Mouse (Mus musculus) Patski (cell line): Measurements from ENCODE around the gene Tmem274. TPM values are rescaled to one million over a fixed set of nuclear protein-coding genes. Genes with fewer than 3 reads are reported as not detected.

Source experiments
- ATAC-seq: fragments of 100-300 bp; one replicate; pipeline ENCODE4 v1.8.0; 2021
- CTCF ChIA-PET: fragments of 350-600 bp; sonication (Branson Sonifier 250); formaldehyde crosslinking; loops from one replicate; lab custom pipeline; 2022; ENCODE audit warnings: inconsistent platforms; lab: Charles Lee
- POLR2A ChIA-PET: fragments of 350-600 bp; sonication (Branson Sonifier 250); formaldehyde crosslinking; loops from one replicate; lab custom pipeline; 2022; ENCODE audit warnings: antibody characterized with exemption, inconsistent platforms; lab: Charles Lee
- DNase-seq: peaks from one replicate; pipeline ENCODE4 v3.0.0-alpha.2; 2011; ENCODE audit warnings: low read depth, low spot score
- H3K27me3 ChIP-seq: fragments of 371-371 bp; one replicate; pipeline ENCODE4 v1.5.1; 2021
- CTCF ChIP-seq: fragments of 100-300 bp; IDR thresholded peaks from one replicate; pipeline ENCODE4 v1.5.1; 2021
- in situ Hi-C: fragments of 300-500 bp; cut with MboI; formaldehyde crosslinking; loops from 3 replicates; pipeline ENCODE4 v1.11.1; 2018; ENCODE audit warnings: low pct_unique_long_range_greater_than_20kb, mixed read lengths
- polyA plus RNA-seq: library from polyadenylated mRNA; unstranded; gene quantifications from one replicate; pipeline ENCODE4 v1.2.3, GENCODE M21; 2021

The Tmem274 gene
- polyA plus RNA-seq, 1 experiment from 2014 or later: not detected

DNA sequence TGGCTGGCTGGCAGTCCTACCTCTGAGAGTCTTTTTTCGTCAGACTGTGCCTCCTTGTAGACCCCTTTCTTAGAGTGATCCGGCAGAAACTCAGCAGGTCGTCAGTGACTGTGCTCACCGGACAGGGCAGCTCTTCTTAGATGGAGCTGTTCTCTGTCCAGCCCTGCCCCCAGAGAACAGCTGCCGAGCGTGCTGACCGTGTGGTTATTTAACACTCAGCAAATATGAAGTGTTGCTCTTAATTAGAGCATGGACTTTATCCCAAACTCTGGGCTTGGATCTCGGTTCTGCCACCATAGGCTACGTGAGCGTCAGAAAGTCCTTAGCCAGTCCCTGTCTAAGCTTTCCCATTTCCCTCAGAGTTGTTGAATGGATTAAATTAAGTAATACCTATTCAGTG is 44.1 kb downstream of the Tmem274 start:
- TF ChIP-seq CTCF: no peak
- no peak for ATAC-seq
- H3K27me3 ChIP-seq: no peaks in the 10 kb centered on the region
- DNase-seq: no peak
- ChIA-PET POLR2A (no interaction called here), CTCF (interaction anchor here (0.8 kb wide), 1 partner anchor 9 kb away, joined by 3 read pairs; no protein-coding TSS in a partner anchor)
- in situ Hi-C loops: no loop called here

DNA sequence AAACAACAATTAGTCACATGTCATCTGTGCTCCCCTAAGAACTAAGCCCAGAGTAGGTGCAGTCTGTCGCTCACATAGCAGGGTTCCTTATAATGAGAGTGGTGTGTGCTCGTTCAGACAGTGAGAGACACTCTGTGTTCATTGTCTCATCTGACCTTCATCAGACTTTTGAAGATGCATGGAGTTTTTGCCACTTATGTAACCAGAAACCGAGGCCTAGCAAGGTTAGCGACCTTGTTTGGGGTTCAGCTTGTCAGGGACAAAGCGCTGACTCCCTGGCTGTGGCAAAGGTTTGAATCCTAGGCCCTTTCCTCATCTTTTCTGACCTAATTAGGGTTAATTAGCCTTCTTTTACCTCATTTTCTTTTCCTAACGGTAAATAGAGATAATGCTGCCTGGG is 46.8 kb downstream of the Tmem274 start:
- POLR2A ChIA-PET: no interaction called here
- TF ChIP-seq CTCF: no peak
- CTCF ChIA-PET: no interaction called here
- in situ Hi-C loops: no loop called here
- no peaks in the 10 kb centered on the region for H3K27me3 ChIP-seq
- ATAC-seq (no peak), DNase-seq (no peak)

GRCm38 (mm10) chr4:149525170-149525569 is 48.0 kb downstream of the Tmem274 start:
- DNase-seq (no peak), ATAC-seq (no peak)
- POLR2A ChIA-PET: no interaction called here
- CTCF ChIA-PET: interaction anchor here (0.6 kb wide), 1 partner anchor 137 kb away, joined by 3 read pairs; no protein-coding TSS in a partner anchor
- no peaks in the 10 kb centered on the region for H3K27me3 ChIP-seq
- no peak for TF ChIP-seq CTCF
- in situ Hi-C loops: no loop called here

- CTCF ChIA-PET: interaction anchor here (0.6 kb wide), 1 partner anchor 138 kb away, joined by 3 read pairs; no protein-coding TSS in a partner anchor
- no peaks in the 10 kb centered on the region for H3K27me3 ChIP-seq
- no peak for ATAC-seq
- in situ Hi-C loops: no loop called here
- no peak for TF ChIP-seq CTCF
- no peak for DNase-seq
- POLR2A ChIA-PET: no interaction called here
Measured at GRCm38 (mm10) chr4:149525811-149526210, 48.6 kb downstream of the Tmem274 start.

DNA sequence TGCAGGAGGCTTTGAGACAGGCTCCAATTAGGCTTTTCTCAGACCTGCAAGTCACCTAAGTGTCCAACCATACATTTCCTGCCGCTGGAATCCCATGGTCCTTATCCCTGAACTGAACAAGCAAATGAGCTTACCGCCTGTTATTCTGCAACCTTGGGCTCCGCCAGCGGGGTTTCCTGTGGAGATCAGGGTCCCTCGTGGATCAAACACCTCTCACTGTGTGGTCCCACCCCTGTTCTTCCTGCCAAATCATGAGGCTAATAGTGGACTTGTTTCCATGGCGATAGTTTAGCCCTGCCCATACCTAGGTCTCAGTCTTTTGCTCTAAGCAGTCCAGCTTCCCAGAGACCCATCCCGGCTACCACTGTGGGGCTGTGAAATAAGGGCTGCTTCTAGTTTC is 49.2 kb downstream of the Tmem274 start:
- no peaks in the 10 kb centered on the region for H3K27me3 ChIP-seq
- CTCF ChIA-PET: no interaction called here
- no peak for TF ChIP-seq CTCF
- no peak for ATAC-seq
- POLR2A ChIA-PET: no interaction called here
- in situ Hi-C loops: no loop called here
- no peak for DNase-seq

DNA sequence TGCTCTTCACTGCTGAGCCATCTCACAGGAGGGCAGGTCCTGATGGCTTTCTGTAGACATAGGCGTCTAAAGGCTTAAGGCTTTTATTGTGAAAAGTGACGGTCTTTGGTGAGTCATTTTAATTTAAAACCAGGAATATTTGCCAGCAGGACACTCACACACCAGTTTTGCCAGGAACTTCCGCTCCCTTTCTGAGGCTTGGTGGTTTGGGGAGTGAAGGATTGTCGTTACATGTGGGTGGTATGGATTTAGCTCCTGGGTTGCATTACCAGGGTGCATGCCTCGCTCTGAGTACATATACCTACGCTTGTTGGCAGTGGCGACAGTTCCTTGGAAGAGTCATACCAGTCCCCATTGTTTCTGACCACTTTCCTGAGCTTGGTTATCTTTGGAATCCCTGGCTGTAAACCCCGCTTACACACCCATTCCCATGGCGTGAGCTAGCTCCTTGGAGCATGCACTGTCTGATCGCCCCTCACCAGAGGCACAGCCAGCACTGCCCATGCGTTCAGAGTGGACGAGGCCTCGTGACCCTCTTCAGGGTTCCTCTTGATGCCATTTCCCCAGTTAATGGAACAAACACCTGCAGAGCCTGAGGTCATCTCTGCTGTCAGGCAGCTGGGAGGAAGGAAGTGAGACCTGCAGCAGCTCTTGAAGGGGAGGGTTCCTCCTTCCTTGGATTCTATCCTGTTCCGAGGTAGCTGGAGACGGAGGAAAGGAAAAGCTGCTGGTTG is 50.6 kb downstream of the Tmem274 start:
- peak; percentile 49 for DNase-seq
- CTCF ChIA-PET: no interaction called here
- H3K27me3 ChIP-seq: no peaks in the 10 kb centered on the region
- TF ChIP-seq CTCF: no peak
- peak; percentile 35 for ATAC-seq
- in situ Hi-C loops: no loop called here
- POLR2A ChIA-PET: no interaction called here

- in situ Hi-C loops: loop anchor here (5.0 kb wide), 1 partner anchor 37 kb away; no protein-coding TSS in a partner anchor
Measured at GRCm38 (mm10) chr4:149529691-149530090, 52.5 kb downstream of the Tmem274 start.

More at GRCm38 (mm10) chr4:149529691-149530090, 52.5 kb downstream of the Tmem274 start:
- POLR2A ChIA-PET: no interaction called here
- TF ChIP-seq CTCF: no peak
- CTCF ChIA-PET: interaction anchor here (1.0 kb wide), 1 partner anchor 9 kb away, joined by 3 read pairs; no protein-coding TSS in a partner anchor
- ATAC-seq (no peak), DNase-seq (no peak)
- H3K27me3 ChIP-seq: no peaks in the 10 kb centered on the region

Other genes starting within 250 kb of the Tmem274 start
- 32.9 TPM for gene Kif1b, start 169.7 kb upstream of the Tmem274 start, polyA plus RNA-seq
- 63.9 TPM for gene Ube4b, start 50.6 kb upstream of the Tmem274 start, polyA plus RNA-seq
- not detected for gene Rbp7, start 22.4 kb upstream of the Tmem274 start, polyA plus RNA-seq
- gene Nmnat1, start 7.8 kb downstream of the Tmem274 start, polyA plus RNA-seq: 19.5 TPM
- 27.2 TPM for gene Lzic, start 7.9 kb downstream of the Tmem274 start, polyA plus RNA-seq
- gene Ctnnbip1, start 40.9 kb downstream of the Tmem274 start, polyA plus RNA-seq: 17.3 TPM
- gene Clstn1, start 109.1 kb downstream of the Tmem274 start, polyA plus RNA-seq: 195 TPM
- 0.51 TPM for gene Pik3cd, start 225.2 kb downstream of the Tmem274 start, polyA plus RNA-seq